Mouse (Mus musculus): ENCODE results near the gene Gnaq.

GRCm38 (mm10) chr19:16287307-16287706 lies 154.7 kb downstream of the Gnaq start:
- TF ChIP-seq CTCF (IDR thresholded peaks at IDR 0.05; ENCODE audit: borderline replicate concordance, control insufficient read depth, extremely low read depth, insufficient read depth, low read length, poor library complexity) (no peak), POLR2A (IDR thresholded peaks at IDR 0.05; ENCODE audit: control insufficient read depth, extremely low read depth, insufficient read depth, low read length, poor library complexity) (no peak)

Data from thymus, adult 2 months (tissue).